Mouse (Mus musculus) myocyte (in vitro differentiated cells): ENCODE data around the gene Hoxa4. TPM values are rescaled to one million over a fixed set of nuclear protein-coding genes. Genes with fewer than 3 reads are reported as not detected.

ENCODE experiments used
- H3K27me3 ChIP-seq: one replicate; pipeline ENCODE4 v1.6.1; 2011; ENCODE audit not compliant: control insufficient read depth, insufficient read depth, insufficient read length
- H3K36me3 ChIP-seq: one replicate; pipeline ENCODE4 v1.6.1; 2011; ENCODE audit not compliant: control insufficient read depth, insufficient read depth
- H3K4me2 ChIP-seq: one replicate; pipeline ENCODE4 v1.6.1; 2011; ENCODE audit warnings: low read depth, control low read depth
- H3K4me3 ChIP-seq: one replicate; pipeline ENCODE4 v1.5.1; 2011; ENCODE audit warnings: mild to moderate bottlenecking, control low read depth, moderate library complexity
- H3K79me2 ChIP-seq: one replicate; pipeline ENCODE4 v1.6.1; 2011; ENCODE audit not compliant: control insufficient read depth, insufficient read depth
- H3ac ChIP-seq: one replicate; pipeline ENCODE4 v1.6.1; 2011; ENCODE audit not compliant: control insufficient read depth, insufficient read length
- CEBPB ChIP-seq: IDR thresholded peaks from 2 replicates; pipeline ENCODE4 v1.6.1; 2011; ENCODE audit warnings: mild to moderate bottlenecking, moderate library complexity; ENCODE audit not compliant: poor library complexity, insufficient read depth, severe bottlenecking
- E2F4 ChIP-seq: IDR thresholded peaks from one replicate; pipeline ENCODE4 v1.6.1; 2011; ENCODE audit warnings: mild to moderate bottlenecking, control low read depth, moderate library complexity; ENCODE audit not compliant: insufficient read depth
- MAX ChIP-seq: IDR thresholded peaks from one replicate; pipeline ENCODE4 v1.6.1; 2011; ENCODE audit warnings: low read depth, mild to moderate bottlenecking, control low read depth
- MYOD1 ChIP-seq, 3 experiments: IDR thresholded peaks; one replicate each; pipeline ENCODE4 v1.6.1; 2011; ENCODE audit warnings: control low read depth in 2 of 3, low read depth in 2 of 3, mild to moderate bottlenecking in 2 of 3, moderate library complexity in 1 of 3; ENCODE audit not compliant: insufficient read length in 2 of 3, control insufficient read depth in 1 of 3
- MYOG ChIP-seq, 3 experiments: IDR thresholded peaks; one replicate each; pipeline ENCODE4 v1.6.1; 2011; ENCODE audit warnings: control low read depth in 2 of 3, low read depth in 2 of 3, mild to moderate bottlenecking in 2 of 3; ENCODE audit not compliant: insufficient read length in 2 of 3, control insufficient read depth in 1 of 3, insufficient read depth in 1 of 3
- POLR2A ChIP-seq: IDR thresholded peaks from one replicate; pipeline ENCODE4 v1.6.1; 2011; ENCODE audit warnings: low read depth, mild to moderate bottlenecking, control low read depth, moderate library complexity; ENCODE audit not compliant: insufficient read length
- POLR2AphosphoS2 ChIP-seq: IDR thresholded peaks from one replicate; pipeline ENCODE4 v1.6.1; 2011; ENCODE audit warnings: low read depth, control low read depth; ENCODE audit not compliant: insufficient read length
- REST ChIP-seq: IDR thresholded peaks from one replicate; pipeline ENCODE4 v1.6.1; 2011; ENCODE audit warnings: mild to moderate bottlenecking, control low read depth, moderate library complexity; ENCODE audit not compliant: insufficient read depth, insufficient read length
- SRF ChIP-seq: IDR thresholded peaks from one replicate; pipeline ENCODE4 v1.6.1; 2011; ENCODE audit warnings: low read depth; ENCODE audit not compliant: control insufficient read depth, insufficient read length
- TCF12 ChIP-seq: IDR thresholded peaks from one replicate; pipeline ENCODE4 v1.6.1; 2011; ENCODE audit warnings: mild to moderate bottlenecking, control low read depth; ENCODE audit not compliant: poor library complexity, insufficient read depth, severe bottlenecking
- TCF3 ChIP-seq: IDR thresholded peaks from one replicate; pipeline ENCODE4 v1.6.1; 2011; ENCODE audit warnings: low read depth, control low read depth; ENCODE audit not compliant: insufficient read length
- USF1 ChIP-seq: IDR thresholded peaks from one replicate; pipeline ENCODE4 v1.6.1; 2011; ENCODE audit warnings: low read depth, mild to moderate bottlenecking, control low read depth, moderate library complexity
- polyA plus RNA-seq: library from polyadenylated mRNA; unstranded; fragments of >200 nt; fragmentation: generic; extraction: Trizol; gene quantifications from one replicate; pipeline ENCODE4 v1.2.1, GENCODE M21; 2012; ENCODE audit warnings: missing spikeins

The Hoxa4 gene
- polyA plus RNA-seq, 1 experiment = 1.4 TPM

DNA sequence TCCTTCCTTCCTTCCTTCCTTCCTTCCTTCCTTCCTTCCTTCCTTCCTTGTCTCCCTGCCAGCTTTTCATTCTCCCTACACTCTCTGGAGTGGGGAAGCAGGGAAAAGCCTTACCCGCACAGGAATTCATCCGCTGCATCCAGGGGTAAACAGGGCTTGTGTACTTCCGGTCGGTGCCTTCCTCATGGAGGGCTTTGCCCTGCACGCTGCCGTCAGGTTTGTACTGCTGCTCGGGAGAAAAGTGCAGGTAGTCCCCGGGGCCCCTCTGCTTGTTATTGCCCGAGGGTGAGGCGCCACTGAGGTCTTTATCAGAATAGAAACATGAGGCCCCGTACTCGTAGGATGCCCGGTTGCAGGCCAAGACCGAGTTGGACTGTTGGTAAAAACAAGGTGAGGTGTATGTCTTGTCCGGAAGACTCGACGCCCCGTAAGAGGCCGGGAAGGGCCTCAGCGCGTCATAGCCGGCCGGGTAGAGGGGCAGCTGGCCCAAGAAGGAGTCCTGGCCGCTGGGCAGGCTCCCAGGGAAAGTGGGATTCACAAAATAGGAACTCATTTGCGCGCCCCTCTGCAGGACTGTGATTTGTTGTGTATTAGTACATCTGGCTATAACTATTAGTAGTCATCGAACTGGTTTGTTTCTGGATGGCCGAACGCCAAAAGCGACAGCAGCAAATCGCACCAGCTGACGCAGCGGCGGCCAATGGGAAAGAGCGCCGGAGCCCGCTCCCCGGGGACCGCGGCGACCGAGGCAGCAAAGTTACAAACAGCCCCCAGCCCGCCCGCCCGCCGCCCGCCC, 16.7 kb upstream of the Hoxa4 start, which contains the start of gene Hoxa6:
Gene Hoxa6 (minus strand): TSS at position 651 of the 796 bp plus-strand sequence.
- Histone ChIP-seq H3K4me3 (peak within 1 kb of the TSS; percentile 67), H3K79me2 (peaks cover 39% of the 10 kb centered on the region), H3K4me2 (peak within 1 kb of the TSS; percentile 69), H3ac (no peak within 1 kb of the TSS), H3K27me3 (no peaks in the 10 kb centered on the region), H3K36me3 (peaks cover 9% of the 10 kb centered on the region)
- no peak for TF ChIP-seq SRF
- no peak for TF ChIP-seq POLR2A
- no peak for TF ChIP-seq MYOD1 (IDR thresholded peaks at IDR 0.05; ENCODE audit: control insufficient read depth in 1 of 3, insufficient read length in 2 of 3, low read depth in 2 of 3)
- TF ChIP-seq MYOG (IDR thresholded peaks at IDR 0.05; ENCODE audit: control insufficient read depth in 1 of 3, insufficient read depth in 1 of 3, insufficient read length in 2 of 3, low read depth in 2 of 3) = no peak
- TF ChIP-seq TCF12 = no peak
- TF ChIP-seq TCF3 = no peak
- no peak for TF ChIP-seq POLR2AphosphoS2
- TF ChIP-seq USF1 = no peak
- TF ChIP-seq REST = no peak
- TF ChIP-seq MAX = no peak
- TF ChIP-seq E2F4 = no peak
- TF ChIP-seq CEBPB = no peak

DNA sequence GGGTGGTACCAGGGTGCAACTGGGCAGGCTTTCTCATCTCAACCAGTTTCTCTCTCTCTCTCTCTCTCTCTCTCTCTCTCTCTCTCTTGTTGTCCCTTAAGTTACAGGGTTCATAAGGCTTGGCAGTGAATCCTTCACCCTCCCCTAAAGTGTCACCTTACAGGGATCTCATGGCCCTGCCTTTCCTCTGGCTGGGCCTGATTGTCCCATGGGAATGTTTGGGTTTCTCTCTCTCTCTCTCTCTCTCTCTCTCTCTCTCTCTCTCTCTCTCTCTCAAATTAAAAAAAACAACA, 16.1 kb upstream of the Hoxa4 start:
- Histone ChIP-seq H3K27me3 (no peaks in the 10 kb centered on the region), H3ac (no peak overlapping the region), H3K79me2 (peaks cover 39% of the 10 kb centered on the region), H3K4me3 (peak overlapping the region; percentile 67), H3K36me3 (peaks cover 9% of the 10 kb centered on the region), H3K4me2 (peak overlapping the region; percentile 69)
- TF ChIP-seq USF1 = no peak
- no peak for TF ChIP-seq CEBPB
- no peak for TF ChIP-seq MAX
- no peak for TF ChIP-seq POLR2AphosphoS2

DNA sequence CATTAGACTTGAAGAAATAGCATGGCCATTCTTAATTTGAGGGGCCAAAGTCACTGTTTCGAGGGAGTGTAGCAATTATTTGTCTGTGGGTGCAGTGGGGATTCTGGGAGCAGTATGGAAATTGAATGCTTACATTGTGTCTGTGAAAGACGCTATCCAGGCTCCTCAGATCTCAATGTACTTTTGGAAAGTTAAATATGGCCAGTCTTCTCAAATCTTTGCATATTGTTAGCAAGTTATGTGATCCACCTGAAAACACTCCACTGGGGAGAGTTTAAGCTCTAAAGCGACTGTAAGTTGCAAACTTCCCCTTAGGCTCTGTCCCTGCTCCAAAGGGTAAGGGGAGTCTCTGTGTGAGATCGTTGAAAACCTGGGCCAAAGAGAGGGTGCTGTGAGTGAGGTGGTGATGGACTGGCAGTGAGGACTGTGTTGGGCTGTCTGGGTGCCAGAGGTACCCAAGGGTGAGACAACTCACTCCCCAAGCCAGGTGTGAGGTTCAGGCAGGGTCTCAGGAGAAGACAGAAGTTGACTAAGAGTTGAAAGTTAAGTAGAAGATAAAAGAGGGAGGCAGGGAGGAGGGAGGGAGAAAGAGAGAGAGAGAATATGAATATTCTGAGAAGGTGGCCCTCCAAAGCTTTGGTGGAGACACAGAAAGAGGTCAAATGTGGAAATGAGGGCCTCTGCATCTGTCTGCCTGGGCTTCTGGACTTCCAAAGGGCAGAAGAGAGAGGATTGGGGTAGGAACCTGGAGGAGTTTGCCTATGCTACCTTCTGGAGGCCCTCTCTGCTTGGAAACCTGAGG, 15.5 kb upstream of the Hoxa4 start:
- Histone ChIP-seq H3K4me3 (no peak overlapping the region), H3K4me2 (no peak overlapping the region), H3K79me2 (peaks cover 34% of the 10 kb centered on the region), H3K36me3 (peaks cover 13% of the 10 kb centered on the region), H3ac (no peak overlapping the region), H3K27me3 (no peaks in the 10 kb centered on the region)
- TF ChIP-seq POLR2AphosphoS2 (no peak), POLR2A (no peak), MYOD1 (IDR thresholded peaks at IDR 0.05; ENCODE audit: control insufficient read depth in 1 of 3, insufficient read length in 2 of 3, low read depth in 2 of 3) (no peak), MYOG (IDR thresholded peaks at IDR 0.05; ENCODE audit: control insufficient read depth in 1 of 3, insufficient read depth in 1 of 3, insufficient read length in 2 of 3, low read depth in 2 of 3) (no peak), E2F4 (no peak), SRF (no peak), USF1 (no peak), CEBPB (no peak), TCF3 (no peak)

DNA sequence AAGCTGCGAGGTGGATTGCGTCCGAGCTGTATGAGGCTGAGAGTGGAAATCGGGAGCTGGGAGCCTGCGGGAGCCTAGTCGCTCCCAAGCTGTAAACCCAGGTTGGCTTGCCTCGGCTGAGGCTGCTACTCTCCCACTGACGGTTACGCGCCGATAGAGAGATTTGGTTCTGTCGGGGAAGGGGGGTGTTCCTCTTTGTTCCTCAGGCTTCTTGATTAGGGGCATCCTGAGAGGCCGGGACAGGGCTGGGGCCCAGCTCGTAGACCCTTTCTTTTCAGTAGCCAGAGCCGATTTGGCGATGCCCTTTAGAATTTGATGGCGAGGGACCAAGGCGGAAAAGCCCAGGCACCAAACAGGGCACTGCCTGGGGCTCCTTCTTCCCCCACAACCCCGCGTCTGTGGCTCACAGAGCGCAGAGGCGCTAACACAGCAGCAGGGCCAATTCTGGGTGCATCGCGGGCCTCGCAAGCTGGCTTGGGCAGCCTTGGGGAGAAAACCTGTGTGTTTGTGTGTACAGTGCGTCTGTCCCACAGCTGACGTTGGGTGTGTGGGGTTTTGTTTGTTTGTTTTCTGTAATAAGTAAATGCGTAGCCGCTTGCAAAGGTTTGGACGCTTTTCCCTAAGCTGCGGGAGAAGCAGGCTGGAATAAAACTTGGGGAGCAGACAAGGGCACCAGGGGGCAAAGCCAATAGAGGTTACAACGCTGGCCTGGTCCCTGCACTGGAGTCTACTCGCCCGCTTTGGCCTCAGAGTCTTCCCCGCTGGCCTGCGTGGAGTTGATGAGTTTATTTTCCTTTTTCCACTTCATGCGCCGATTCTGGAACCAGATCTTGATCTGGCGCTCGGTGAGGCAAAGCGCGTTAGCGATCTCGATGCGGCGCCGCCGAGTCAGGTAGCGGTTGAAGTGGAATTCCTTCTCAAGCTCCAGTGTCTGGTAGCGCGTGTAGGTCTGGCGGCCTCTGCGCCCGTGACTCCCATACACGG, 14.4 kb upstream of the Hoxa4 start:
- H3K36me3 ChIP-seq = peaks cover 16% of the 10 kb centered on the region
- H3K79me2 ChIP-seq = peaks cover 27% of the 10 kb centered on the region
- no peak for TF ChIP-seq MYOG (IDR thresholded peaks at IDR 0.05; ENCODE audit: control insufficient read depth in 1 of 3, insufficient read depth in 1 of 3, insufficient read length in 2 of 3, low read depth in 2 of 3)
- no peak for TF ChIP-seq SRF
- no peak for TF ChIP-seq TCF12
- TF ChIP-seq POLR2A = no peak
- no peak for TF ChIP-seq E2F4
- no peak for TF ChIP-seq POLR2AphosphoS2
- H3K4me3 ChIP-seq = no peak overlapping the region
- no peak overlapping the region for H3ac ChIP-seq
- no peak overlapping the region for H3K4me2 ChIP-seq
- H3K27me3 ChIP-seq = no peaks in the 10 kb centered on the region
